Mouse (Mus musculus): Measurements from ENCODE around the gene Emx1.
A peak's percentile ranks its signal among the peaks of the same experiment; 100 is the strongest.

Gene Emx1

DNA sequence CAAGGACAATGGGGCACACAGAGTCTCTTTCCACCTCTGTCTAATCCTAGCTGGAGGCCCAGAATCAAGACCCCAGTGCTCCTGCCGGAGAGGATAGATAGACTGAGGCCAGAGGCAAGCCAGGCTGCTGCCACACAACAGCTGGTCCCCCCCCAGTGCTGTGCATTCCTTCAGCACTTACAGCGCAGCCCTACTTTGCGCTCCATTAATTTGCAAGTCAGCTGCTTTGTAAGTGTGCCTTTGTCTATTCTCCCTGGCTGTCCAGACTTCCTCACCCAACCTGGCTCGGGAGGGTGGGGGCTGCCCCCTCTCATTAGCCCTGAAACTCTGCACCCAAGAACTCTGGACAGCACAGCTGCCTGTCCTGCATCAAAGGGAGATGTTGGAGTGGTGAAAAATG lies 44.8 kb downstream of the Emx1 start:
- no peak for DNase-seq

DNA sequence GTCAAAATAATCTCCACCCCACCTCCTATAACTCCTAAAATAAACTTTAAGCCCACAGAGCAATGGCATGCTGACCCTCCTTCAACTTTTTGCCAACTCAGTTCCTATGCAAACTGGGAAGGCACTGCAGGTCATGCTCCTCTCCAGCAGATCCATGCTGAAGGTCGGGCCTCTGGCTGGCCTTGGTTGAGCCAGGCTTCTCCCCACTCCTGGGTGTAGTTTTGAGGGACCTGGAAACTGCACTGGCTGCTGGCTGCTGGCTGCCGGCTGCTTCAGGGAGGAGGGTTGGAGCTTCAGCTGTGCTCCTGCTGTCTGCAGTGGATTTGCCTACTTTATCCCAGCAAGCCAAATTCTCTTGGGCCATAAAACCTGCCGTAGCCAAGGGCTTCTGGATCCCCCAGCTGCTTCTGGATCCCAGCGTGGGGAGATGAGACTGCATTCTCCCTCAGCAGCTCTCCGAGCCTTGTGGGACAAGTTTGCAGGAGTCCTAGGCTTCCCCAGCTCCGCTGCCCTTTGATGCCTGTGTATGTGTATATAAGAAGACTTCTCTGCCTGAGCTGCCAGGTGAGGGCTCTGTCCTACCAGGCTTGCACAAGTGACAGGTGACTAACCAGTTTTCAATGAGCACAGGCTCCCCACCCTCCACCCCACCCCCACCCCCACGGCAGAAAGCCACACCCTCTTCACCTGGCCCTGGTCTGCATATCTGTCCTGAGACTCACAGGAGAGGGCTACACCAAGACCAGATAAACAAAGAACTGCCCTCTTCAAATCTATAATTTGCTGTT lies 45.8 kb downstream of the Emx1 start:
- DNase-seq, result no peak

- DNase-seq, result no peak
Measured at GRCm38 (mm10) chr6:85234796-85235195, 47.6 kb downstream of the Emx1 start.

DNA sequence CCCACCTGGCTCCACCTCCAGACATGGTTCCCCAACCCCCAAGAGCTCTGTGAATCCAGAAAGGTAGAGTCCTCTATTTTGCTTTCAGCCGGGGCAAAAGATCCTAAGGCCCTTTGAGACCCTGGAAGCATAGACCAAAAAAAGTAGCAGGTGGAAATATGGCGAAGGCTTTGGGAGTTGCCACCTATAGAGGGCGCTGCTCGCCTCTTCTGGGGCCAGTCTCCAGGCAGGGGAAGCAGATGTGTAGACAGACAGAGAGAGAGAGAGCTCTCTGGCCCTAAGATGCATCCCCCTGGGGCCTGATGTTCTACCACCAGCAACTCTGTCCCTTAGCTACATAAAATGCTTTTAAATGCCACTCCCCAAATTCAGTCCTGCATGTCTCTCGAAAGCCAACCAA lies 49.8 kb downstream of the Emx1 start:
- DNase-seq, result no peak

DNA sequence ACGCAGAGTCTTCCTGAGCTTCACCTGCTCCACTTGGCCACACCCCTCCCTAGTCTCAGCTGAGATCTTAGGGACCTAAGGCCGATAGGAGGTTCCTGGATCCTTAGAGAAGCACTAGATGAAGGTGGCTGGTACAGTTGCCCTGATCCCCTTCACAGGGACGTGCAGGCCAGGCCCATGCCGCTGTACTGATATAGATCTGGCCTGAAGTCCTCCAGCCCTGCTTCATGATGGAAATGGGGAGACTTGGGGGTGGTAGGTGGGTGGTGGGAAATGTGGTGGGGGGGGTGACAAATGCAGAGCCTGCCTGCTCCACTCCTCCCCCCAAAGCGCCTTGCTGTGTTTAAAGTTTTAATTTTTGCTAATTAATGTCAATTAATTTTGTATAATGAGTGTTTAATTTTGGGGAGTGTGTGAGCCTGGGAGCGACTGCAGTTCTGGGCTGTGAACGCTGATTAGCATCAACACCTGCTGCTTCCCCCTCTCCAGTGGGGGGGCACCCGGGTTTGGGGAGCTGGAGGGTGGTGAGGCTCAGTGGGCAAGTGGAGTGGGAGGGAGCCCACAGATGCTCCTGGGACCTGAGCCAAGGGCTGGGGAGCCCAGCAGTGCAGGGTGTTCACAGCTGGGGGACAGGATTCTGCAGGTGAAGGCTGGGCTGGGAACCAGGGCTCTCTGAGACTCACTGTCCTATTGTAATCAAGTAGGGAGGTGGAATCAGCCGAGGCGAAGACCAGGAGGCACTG lies 50.5 kb downstream of the Emx1 start:
- no peak for DNase-seq

DNA sequence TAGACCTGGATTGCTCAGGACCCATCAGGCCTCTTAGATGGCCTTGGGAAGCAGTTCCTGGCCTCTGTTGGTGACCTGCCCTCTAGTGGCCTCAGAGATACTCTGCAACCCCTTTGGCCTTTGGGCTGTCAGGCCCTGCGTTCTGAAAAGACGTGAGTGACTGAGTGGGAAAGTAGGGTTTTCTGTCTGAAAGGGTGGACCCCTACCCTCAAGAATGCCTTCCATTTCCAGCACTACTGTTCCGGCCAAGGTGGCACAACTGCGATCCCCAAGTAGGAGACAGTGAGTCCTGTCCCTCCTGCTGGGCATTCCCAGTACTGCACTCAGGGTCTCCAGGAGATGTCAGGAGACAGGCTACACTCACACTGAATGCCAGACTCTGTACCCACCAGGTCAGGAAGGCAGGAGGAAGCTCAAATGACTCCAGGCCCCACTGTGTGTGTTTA lies 51.8 kb downstream of the Emx1 start:
- peak; percentile 44 for DNase-seq

- no peak for DNase-seq
Measured at GRCm38 (mm10) chr6:85249821-85250220, 62.6 kb downstream of the Emx1 start.

GRCm38 (mm10) chr6:85250811-85251241 lies 63.6 kb downstream of the Emx1 start:
- peak; percentile 29 for DNase-seq

GRCm38 (mm10) chr6:85252251-85253058 lies 65.2 kb downstream of the Emx1 start:
- DNase-seq, result no peak

DNA sequence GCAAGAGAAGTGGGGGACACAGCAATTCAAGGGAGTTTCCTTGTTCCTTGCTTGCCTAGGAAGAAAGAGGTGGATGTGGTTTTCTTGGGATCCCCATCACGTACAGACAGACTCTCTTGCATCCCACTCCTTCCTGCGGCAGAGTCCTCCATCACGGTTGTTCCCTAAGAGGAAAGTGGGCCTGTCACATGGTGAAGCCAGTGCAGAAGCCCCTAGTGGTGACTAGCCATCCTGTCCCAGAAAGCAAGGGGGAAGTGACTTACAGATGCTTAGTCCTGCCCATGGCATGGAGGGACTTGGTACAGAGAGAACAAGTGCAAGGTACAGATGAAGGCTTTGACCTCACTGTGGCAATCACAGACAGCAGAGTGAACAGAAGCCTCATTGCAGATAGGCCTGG lies 66.0 kb downstream of the Emx1 start:
- DNase-seq, result no peak
